Mouse (Mus musculus): ENCODE results near the gene Mpv17l2. TPM values are rescaled to one million over a fixed set of nuclear protein-coding genes. Genes with fewer than 3 reads are reported as not detected.

Gene Mpv17l2
- polyA plus RNA-seq, 1 experiment = 73.0 TPM

GRCm38 (mm10) chr8:70790846-70791245 lies 30.1 kb upstream of the Mpv17l2 start:
- Histone ChIP-seq H3ac (ENCODE audit: control insufficient read depth, insufficient read length) (no peak overlapping the region), H3K79me2 (ENCODE audit: control insufficient read depth, insufficient read depth) (peaks cover 15% of the 10 kb centered on the region), H3K36me3 (ENCODE audit: control insufficient read depth, insufficient read depth) (peaks cover 3% of the 10 kb centered on the region), H3K4me2 (ENCODE audit: low read depth) (peak overlapping the region; percentile 72), H3K27me3 (ENCODE audit: control insufficient read depth, insufficient read depth, insufficient read length) (no peaks in the 10 kb centered on the region), H3K4me3 (peak overlapping the region; percentile 25)
- no peak for TF ChIP-seq REST (IDR thresholded peaks at IDR 0.05; ENCODE audit: insufficient read depth, insufficient read length)
- no peak for TF ChIP-seq MYOD1 (IDR thresholded peaks at IDR 0.05; ENCODE audit: control insufficient read depth in 1 of 3, insufficient read length in 2 of 3, low read depth in 2 of 3)
- TF ChIP-seq USF1 (IDR thresholded peaks at IDR 0.05; ENCODE audit: low read depth) = no peak
- no peak for TF ChIP-seq TCF12 (IDR thresholded peaks at IDR 0.05; ENCODE audit: insufficient read depth, poor library complexity, severe bottlenecking)
- no peak for TF ChIP-seq POLR2AphosphoS2 (IDR thresholded peaks at IDR 0.05; ENCODE audit: insufficient read length, low read depth)
- no peak for TF ChIP-seq SRF (IDR thresholded peaks at IDR 0.05; ENCODE audit: control insufficient read depth, insufficient read length, low read depth)
- TF ChIP-seq POLR2A (IDR thresholded peaks at IDR 0.05; ENCODE audit: insufficient read length, low read depth) = no peak

DNA sequence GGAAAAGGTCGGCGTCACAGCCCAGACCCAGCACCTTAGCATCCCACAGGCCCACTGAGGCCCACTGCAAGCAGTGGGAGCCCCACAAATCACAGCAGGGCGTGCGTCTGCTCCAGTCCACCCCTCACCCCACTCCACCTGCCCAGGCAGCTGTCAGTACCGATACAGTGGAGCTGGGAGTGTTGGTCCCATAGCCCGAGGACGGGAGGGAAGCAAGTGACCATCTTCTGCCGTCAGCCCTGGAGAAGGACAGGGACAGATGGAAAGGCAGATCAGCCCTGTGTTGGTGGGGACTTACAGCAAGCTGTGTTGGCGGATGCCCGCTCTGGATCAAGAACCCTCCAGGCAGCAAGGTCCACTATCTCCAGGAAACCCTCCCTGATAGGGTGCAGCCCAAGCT lies 28.3 kb upstream of the Mpv17l2 start:
- Histone ChIP-seq H3K27me3 (ENCODE audit: control insufficient read depth, insufficient read depth, insufficient read length) (no peaks in the 10 kb centered on the region), H3K36me3 (ENCODE audit: control insufficient read depth, insufficient read depth) (peaks cover 5% of the 10 kb centered on the region), H3K4me2 (ENCODE audit: low read depth) (no peak overlapping the region), H3ac (ENCODE audit: control insufficient read depth, insufficient read length) (no peak overlapping the region), H3K79me2 (ENCODE audit: control insufficient read depth, insufficient read depth) (peaks cover 15% of the 10 kb centered on the region), H3K4me3 (no peak overlapping the region)
- TF ChIP-seq E2F4 (IDR thresholded peaks at IDR 0.05; ENCODE audit: insufficient read depth) (no peak), MYOD1 (IDR thresholded peaks at IDR 0.05; ENCODE audit: control insufficient read depth in 1 of 3, insufficient read length in 2 of 3, low read depth in 2 of 3) (peak in 1 of 3 experiments; percentile 39)

DNA sequence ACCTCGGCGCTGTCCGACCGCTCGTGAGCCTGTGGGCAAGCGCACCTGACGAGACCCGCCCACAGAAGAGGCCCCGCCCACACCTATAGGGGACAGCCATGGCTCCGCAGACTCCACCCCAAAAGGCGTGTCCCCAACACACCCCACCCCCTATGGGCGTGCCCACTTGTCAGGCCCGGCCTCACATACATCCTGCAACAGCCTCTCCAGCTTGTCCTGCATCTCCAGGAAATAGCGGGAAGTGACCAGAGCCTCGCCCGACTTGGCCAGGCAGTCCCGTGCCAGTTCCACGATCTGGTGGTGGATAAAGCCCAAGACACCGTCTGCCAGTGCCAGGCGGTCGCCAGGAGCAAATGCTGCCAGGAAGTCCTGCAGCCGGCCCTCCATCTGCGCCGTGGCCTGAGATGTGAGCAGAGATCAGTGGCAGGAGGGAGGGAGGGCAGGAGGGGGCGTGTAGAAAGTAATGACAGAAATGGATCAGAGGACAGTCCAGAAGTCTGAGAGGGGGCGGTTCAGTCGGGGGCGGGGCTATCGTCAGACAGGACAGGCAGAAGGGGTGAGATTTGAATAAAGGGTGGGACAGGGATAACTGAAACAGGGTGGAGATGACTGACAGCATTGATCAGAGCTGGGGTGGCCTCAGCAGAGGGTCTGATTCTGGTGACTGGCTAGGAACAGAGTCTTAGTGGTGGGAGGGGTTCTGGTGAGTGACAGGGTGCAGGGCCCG lies 27.4 kb upstream of the Mpv17l2 start:
- TF ChIP-seq REST (IDR thresholded peaks at IDR 0.05; ENCODE audit: insufficient read depth, insufficient read length) (no peak), CEBPB (IDR thresholded peaks at IDR 0.05; ENCODE audit: insufficient read depth, poor library complexity, severe bottlenecking) (no peak), MYOG (IDR thresholded peaks at IDR 0.05; ENCODE audit: control insufficient read depth in 1 of 3, insufficient read depth in 1 of 3, insufficient read length in 2 of 3, low read depth in 2 of 3) (no peak), POLR2A (IDR thresholded peaks at IDR 0.05; ENCODE audit: insufficient read length, low read depth) (no peak), TCF3 (IDR thresholded peaks at IDR 0.05; ENCODE audit: insufficient read length, low read depth) (no peak), MYOD1 (IDR thresholded peaks at IDR 0.05; ENCODE audit: control insufficient read depth in 1 of 3, insufficient read length in 2 of 3, low read depth in 2 of 3) (no peak), TCF12 (IDR thresholded peaks at IDR 0.05; ENCODE audit: insufficient read depth, poor library complexity, severe bottlenecking) (no peak), MAX (IDR thresholded peaks at IDR 0.05; ENCODE audit: low read depth) (no peak)
- Histone ChIP-seq H3K4me2 (ENCODE audit: low read depth) (no peak overlapping the region), H3ac (ENCODE audit: control insufficient read depth, insufficient read length) (no peak overlapping the region), H3K79me2 (ENCODE audit: control insufficient read depth, insufficient read depth) (peaks cover 15% of the 10 kb centered on the region), H3K36me3 (ENCODE audit: control insufficient read depth, insufficient read depth) (peaks cover 5% of the 10 kb centered on the region), H3K27me3 (ENCODE audit: control insufficient read depth, insufficient read depth, insufficient read length) (no peaks in the 10 kb centered on the region), H3K4me3 (no peak overlapping the region)

DNA sequence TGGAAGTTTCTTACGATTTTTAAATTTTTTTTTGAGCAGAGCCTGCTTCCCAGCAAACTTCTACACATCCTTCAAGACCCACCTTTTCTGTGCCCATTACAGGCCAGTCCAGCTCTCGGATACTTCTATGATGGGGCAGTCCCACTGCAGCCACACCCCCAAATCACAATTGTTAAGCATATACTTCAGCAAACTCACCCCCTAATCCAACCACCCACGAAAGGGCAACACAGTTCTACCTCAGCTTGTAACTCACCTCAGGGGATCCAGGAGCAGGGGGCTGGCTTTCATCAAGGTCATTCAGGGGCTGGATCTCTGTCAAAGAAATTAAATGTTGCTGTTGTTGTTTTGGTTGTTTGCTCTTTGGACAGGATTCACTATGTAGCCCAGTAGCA lies 26.3 kb upstream of the Mpv17l2 start:
- H3K4me2 ChIP-seq (ENCODE audit: low read depth) = no peak overlapping the region
- H3K4me3 ChIP-seq = no peak overlapping the region
- TF ChIP-seq TCF3 (IDR thresholded peaks at IDR 0.05; ENCODE audit: insufficient read length, low read depth) (no peak), USF1 (IDR thresholded peaks at IDR 0.05; ENCODE audit: low read depth) (no peak), MYOD1 (IDR thresholded peaks at IDR 0.05; ENCODE audit: control insufficient read depth in 1 of 3, insufficient read length in 2 of 3, low read depth in 2 of 3) (no peak), POLR2AphosphoS2 (IDR thresholded peaks at IDR 0.05; ENCODE audit: insufficient read length, low read depth) (no peak), E2F4 (IDR thresholded peaks at IDR 0.05; ENCODE audit: insufficient read depth) (no peak), REST (IDR thresholded peaks at IDR 0.05; ENCODE audit: insufficient read depth, insufficient read length) (no peak), POLR2A (IDR thresholded peaks at IDR 0.05; ENCODE audit: insufficient read length, low read depth) (no peak), TCF12 (IDR thresholded peaks at IDR 0.05; ENCODE audit: insufficient read depth, poor library complexity, severe bottlenecking) (no peak), SRF (IDR thresholded peaks at IDR 0.05; ENCODE audit: control insufficient read depth, insufficient read length, low read depth) (no peak), CEBPB (IDR thresholded peaks at IDR 0.05; ENCODE audit: insufficient read depth, poor library complexity, severe bottlenecking) (no peak), MYOG (IDR thresholded peaks at IDR 0.05; ENCODE audit: control insufficient read depth in 1 of 3, insufficient read depth in 1 of 3, insufficient read length in 2 of 3, low read depth in 2 of 3) (no peak), MAX (IDR thresholded peaks at IDR 0.05; ENCODE audit: low read depth) (no peak)
- no peaks in the 10 kb centered on the region for H3K27me3 ChIP-seq (ENCODE audit: control insufficient read depth, insufficient read depth, insufficient read length)
- peaks cover 5% of the 10 kb centered on the region for H3K36me3 ChIP-seq (ENCODE audit: control insufficient read depth, insufficient read depth)
- H3K79me2 ChIP-seq (ENCODE audit: control insufficient read depth, insufficient read depth) = peaks cover 13% of the 10 kb centered on the region
- no peak overlapping the region for H3ac ChIP-seq (ENCODE audit: control insufficient read depth, insufficient read length)

- no peak overlapping the region for H3K4me2 ChIP-seq (ENCODE audit: low read depth)
- H3K79me2 ChIP-seq (ENCODE audit: control insufficient read depth, insufficient read depth) = peaks cover 7% of the 10 kb centered on the region
- H3ac ChIP-seq (ENCODE audit: control insufficient read depth, insufficient read length) = no peak overlapping the region
- H3K4me3 ChIP-seq = no peak overlapping the region
- peaks cover 5% of the 10 kb centered on the region for H3K36me3 ChIP-seq (ENCODE audit: control insufficient read depth, insufficient read depth)
- TF ChIP-seq REST (IDR thresholded peaks at IDR 0.05; ENCODE audit: insufficient read depth, insufficient read length) (no peak), MYOG (IDR thresholded peaks at IDR 0.05; ENCODE audit: control insufficient read depth in 1 of 3, insufficient read depth in 1 of 3, insufficient read length in 2 of 3, low read depth in 2 of 3) (no peak), POLR2A (IDR thresholded peaks at IDR 0.05; ENCODE audit: insufficient read length, low read depth) (no peak), MAX (IDR thresholded peaks at IDR 0.05; ENCODE audit: low read depth) (no peak), USF1 (IDR thresholded peaks at IDR 0.05; ENCODE audit: low read depth) (no peak), E2F4 (IDR thresholded peaks at IDR 0.05; ENCODE audit: insufficient read depth) (no peak), CEBPB (IDR thresholded peaks at IDR 0.05; ENCODE audit: insufficient read depth, poor library complexity, severe bottlenecking) (no peak), TCF12 (IDR thresholded peaks at IDR 0.05; ENCODE audit: insufficient read depth, poor library complexity, severe bottlenecking) (no peak), TCF3 (IDR thresholded peaks at IDR 0.05; ENCODE audit: insufficient read length, low read depth) (no peak), SRF (IDR thresholded peaks at IDR 0.05; ENCODE audit: control insufficient read depth, insufficient read length, low read depth) (no peak), POLR2AphosphoS2 (IDR thresholded peaks at IDR 0.05; ENCODE audit: insufficient read length, low read depth) (no peak), MYOD1 (IDR thresholded peaks at IDR 0.05; ENCODE audit: control insufficient read depth in 1 of 3, insufficient read length in 2 of 3, low read depth in 2 of 3) (no peak)
- no peaks in the 10 kb centered on the region for H3K27me3 ChIP-seq (ENCODE audit: control insufficient read depth, insufficient read depth, insufficient read length)
Measured at GRCm38 (mm10) chr8:70786291-70787050, 25.7 kb upstream of the Mpv17l2 start.

Data from myocyte (in vitro differentiated cells).